Mouse (Mus musculus) heart, postnatal 0 days (tissue): ENCODE data around the gene Bloc1s5. TPM values are rescaled to one million over a fixed set of nuclear protein-coding genes. Genes with fewer than 3 reads are reported as not detected.

Experiments
- ATAC-seq: fragments of 200-750 bp; cut with Nextera tagmentation; 2 replicates; pipeline ENCODE4 v1.8.0; 2017; ENCODE audit warnings: low read depth, moderate number of reproducible peaks, moderate library complexity; ENCODE audit not compliant: insufficient read depth
- DNase-seq: peaks from one replicate; pipeline ENCODE4 v3.0.0-alpha.2; 2016; ENCODE audit warnings: low spot score
- H3K27ac ChIP-seq: fragments of 300-500 bp; sonication (generic); 2 replicates; pipeline ENCODE4 v1.5.1; 2014; ENCODE audit warnings: low read depth, mild to moderate bottlenecking
- H3K27me3 ChIP-seq: fragments of 300-500 bp; sonication (generic); 2 replicates; pipeline ENCODE4 v1.6.1; 2014; ENCODE audit warnings: low read length, mixed read lengths; ENCODE audit not compliant: control insufficient read depth, insufficient read depth
- H3K36me3 ChIP-seq: fragments of 300-500 bp; sonication (generic); replicated peaks from 2 replicates; pipeline ENCODE4 v1.6.1; 2014; ENCODE audit warnings: low read length, mixed read lengths; ENCODE audit not compliant: control insufficient read depth, insufficient read depth
- H3K4me1 ChIP-seq: fragments of 300-500 bp; sonication (generic); 2 replicates; pipeline ENCODE4 v1.6.1; 2014; ENCODE audit warnings: antibody characterized with exemption; ENCODE audit not compliant: control insufficient read depth, insufficient read depth
- H3K4me2 ChIP-seq: fragments of 300-500 bp; sonication (generic); 2 replicates; pipeline ENCODE4 v1.6.1; 2014; ENCODE audit warnings: low read depth, mild to moderate bottlenecking, low read length, moderate library complexity
- H3K4me3 ChIP-seq: fragments of 300-500 bp; sonication (generic); 2 replicates; pipeline ENCODE4 v1.5.1; 2014; ENCODE audit warnings: low read depth, low read length
- H3K9ac ChIP-seq: fragments of 300-500 bp; sonication (generic); replicated peaks from 2 replicates; pipeline ENCODE4 v1.6.1; 2014; ENCODE audit warnings: low read depth, low read length, mixed read lengths
- H3K9me3 ChIP-seq: fragments of 300-500 bp; sonication (generic); replicated peaks from 2 replicates; pipeline ENCODE4 v1.6.1; 2016; ENCODE audit warnings: low read length; ENCODE audit not compliant: control insufficient read depth
- CTCF ChIP-seq: IDR thresholded peaks from 2 replicates; pipeline ENCODE4 v1.5.1; 2016; ENCODE audit warnings: antibody characterized with exemption, control low read depth, low read depth
- EP300 ChIP-seq: IDR thresholded peaks from 2 replicates; pipeline ENCODE4 v1.6.1; 2016; ENCODE audit warnings: antibody characterized with exemption, low read depth
- whole genome bisulfite sequencing: fragments of 180-500 bp; shearing (Covaris S2); extraction: QIAGEN DNeasy Blood & Tissue Kit; methylation state at CpG from one replicate; pipeline ENCODE4 v1.1.7; 2014; 5-methylcytosine and 5-hydroxymethylcytosine counted together
- polyA plus RNA-seq: library from polyadenylated mRNA; unstranded; fragments of >200 nt; fragmentation: Nextera tagmentation; extraction: Ambion mirVana; gene quantifications from 2 replicates; pipeline ENCODE4 v1.2.1, GENCODE M21; 2015
- total RNA-seq: library from RNA; depleted of rRNA; stranded (reverse); fragments of >200 nt; gene quantifications from 2 replicates; pipeline ENCODE4 v1.2.3, GENCODE M21; 2014; ENCODE audit warnings: low replicate concordance

The Bloc1s5 gene
- total and polyA plus RNA-seq, 2 experiments from 2014 or later: 10.4 to 17.1 TPM

- peak overlapping the region; percentile 41 for H3K4me3 ChIP-seq
- H3K4me1 ChIP-seq: no peaks in the 10 kb centered on the region
- H3K27ac ChIP-seq: 0 out of 2 replicates have a peak overlapping the region, but pooled peaks have one; percentile 0
- DNase-seq (peak; percentile 78), ATAC-seq (peak; percentile 82)
- peak overlapping the region; percentile 65 for H3K4me2 ChIP-seq
- H3K36me3 ChIP-seq: no peaks in the 10 kb centered on the region
- TF ChIP-seq CTCF (peak; percentile 72), EP300 (no peak)
- H3K9me3 ChIP-seq: no peaks in the 10 kb centered on the region
- no peak overlapping the region for H3K9ac ChIP-seq
- no peaks in the 10 kb centered on the region for H3K27me3 ChIP-seq
- 39% methylated on average over 11 of the region's 11 CpGs for WGBS
Measured at GRCm38 (mm10) chr13:38580601-38581457, 54.1 kb downstream of the Bloc1s5 start.

- Histone ChIP-seq H3K27ac (0 out of 2 replicates have a peak overlapping the region, but pooled peaks have one; percentile 0), H3K36me3 (no peaks in the 10 kb centered on the region), H3K4me1 (no peaks in the 10 kb centered on the region), H3K4me3 (peak overlapping the region; percentile 41), H3K4me2 (peak overlapping the region; percentile 65), H3K27me3 (no peaks in the 10 kb centered on the region), H3K9me3 (no peaks in the 10 kb centered on the region), H3K9ac (no peak overlapping the region)
- ATAC-seq (peak; percentile 68), DNase-seq (peak; percentile 32)
- TF ChIP-seq EP300: no peak
- no peak for TF ChIP-seq CTCF
- WGBS: 7% methylated on average over 25 of the region's 25 CpGs
Measured at GRCm38 (mm10) chr13:38579971-38580600, 54.8 kb downstream of the Bloc1s5 start.

GRCm38 (mm10) chr13:38574668-38575067, 60.2 kb downstream of the Bloc1s5 start:
- H3K4me3 ChIP-seq: no peak overlapping the region
- no peaks in the 10 kb centered on the region for H3K36me3 ChIP-seq
- TF ChIP-seq EP300 (no peak), CTCF (no peak)
- no peaks in the 10 kb centered on the region for H3K9me3 ChIP-seq
- no peaks in the 10 kb centered on the region for H3K4me1 ChIP-seq
- H3K27ac ChIP-seq: no peak overlapping the region
- WGBS: 40% methylated on average over 3 of the region's 3 CpGs
- H3K27me3 ChIP-seq: no peaks in the 10 kb centered on the region
- ATAC-seq: no peak
- no peak overlapping the region for H3K4me2 ChIP-seq
- H3K9ac ChIP-seq: no peak overlapping the region
- no peak for DNase-seq

- no peak overlapping the region for H3K4me3 ChIP-seq
- DNase-seq: no peak
- no peaks in the 10 kb centered on the region for H3K36me3 ChIP-seq
- H3K4me1 ChIP-seq: no peaks in the 10 kb centered on the region
- no peak overlapping the region for H3K27ac ChIP-seq
- no peak for TF ChIP-seq CTCF
- no peak for TF ChIP-seq EP300
- ATAC-seq: no peak
- WGBS: 88% methylated on average over 1 of the region's 1 CpGs
- H3K27me3 ChIP-seq: no peaks in the 10 kb centered on the region
- no peaks in the 10 kb centered on the region for H3K9me3 ChIP-seq
- H3K9ac ChIP-seq: no peak overlapping the region
- no peak overlapping the region for H3K4me2 ChIP-seq
Measured at GRCm38 (mm10) chr13:38573281-38573680, 61.6 kb downstream of the Bloc1s5 start.

- no peaks in the 10 kb centered on the region for H3K36me3 ChIP-seq
- ATAC-seq (no peak), DNase-seq (no peak)
- H3K27me3 ChIP-seq: no peaks in the 10 kb centered on the region
- no peak overlapping the region for H3K4me3 ChIP-seq
- 74% methylated on average over 4 of the region's 4 CpGs for WGBS
- H3K4me1 ChIP-seq: no peaks in the 10 kb centered on the region
- no peak for TF ChIP-seq EP300
- TF ChIP-seq CTCF: no peak
- no peak overlapping the region for H3K9ac ChIP-seq
- no peaks in the 10 kb centered on the region for H3K9me3 ChIP-seq
- no peak overlapping the region for H3K4me2 ChIP-seq
- H3K27ac ChIP-seq: no peak overlapping the region
Measured at GRCm38 (mm10) chr13:38565245-38565644, 69.7 kb downstream of the Bloc1s5 start.
